Mouse (Mus musculus): ENCODE measurements around the gene Synpo2. TPM values are rescaled to one million over a fixed set of nuclear protein-coding genes. Genes with fewer than 3 reads are reported as not detected.

Gene Synpo2
- polyA plus RNA-seq, 1 experiment from 2014 or later, result 0.06 TPM

GRCm38 (mm10) chr3:123184281-123184680, 51.7 kb downstream of the Synpo2 start:
- no peaks in the 10 kb centered on the region for H3K4me1 ChIP-seq (ENCODE audit: insufficient read depth)
- H3K9ac ChIP-seq (replicated peaks), result no peak overlapping the region
- no peak overlapping the region for H3K27ac ChIP-seq (ENCODE audit: low read depth)
- no peaks in the 10 kb centered on the region for H3K36me3 ChIP-seq (replicated peaks; ENCODE audit: insufficient read depth, low read length)
- H3K9me3 ChIP-seq (ENCODE audit: low read length), result no peaks in the 10 kb centered on the region
- H3K4me2 ChIP-seq (ENCODE audit: low read depth, low read length), result no peak overlapping the region
- no peak overlapping the region for H3K4me3 ChIP-seq (ENCODE audit: low read depth, low read length)
- DNase-seq (no peak), ATAC-seq (no peak)
- WGBS (ENCODE audit: insufficient replicate concordance), result 78% methylated on average over 10 of the region's 10 CpGs
- TF ChIP-seq EP300 (IDR thresholded peaks at IDR 0.05; ENCODE audit: low read depth) (no peak), CTCF (IDR thresholded peaks at IDR 0.05; ENCODE audit: low read depth) (no peak)
- no peaks in the 10 kb centered on the region for H3K27me3 ChIP-seq (ENCODE audit: insufficient read depth, low read length)

GRCm38 (mm10) chr3:123179508-123179907, 56.4 kb downstream of the Synpo2 start:
- Histone ChIP-seq H3K27me3 (ENCODE audit: insufficient read depth, low read length) (no peaks in the 10 kb centered on the region), H3K36me3 (replicated peaks; ENCODE audit: insufficient read depth, low read length) (no peaks in the 10 kb centered on the region), H3K9me3 (ENCODE audit: low read length) (no peaks in the 10 kb centered on the region), H3K4me3 (ENCODE audit: low read depth, low read length) (no peak overlapping the region), H3K9ac (replicated peaks) (no peak overlapping the region), H3K4me2 (ENCODE audit: low read depth, low read length) (no peak overlapping the region), H3K4me1 (ENCODE audit: insufficient read depth) (no peaks in the 10 kb centered on the region), H3K27ac (ENCODE audit: low read depth) (no peak overlapping the region)
- WGBS (ENCODE audit: insufficient replicate concordance), result 52% methylated on average over 8 of the region's 8 CpGs
- DNase-seq (no peak), ATAC-seq (no peak)
- TF ChIP-seq CTCF (IDR thresholded peaks at IDR 0.05; ENCODE audit: low read depth), result no peak
- no peak for TF ChIP-seq EP300 (IDR thresholded peaks at IDR 0.05; ENCODE audit: low read depth)

GRCm38 (mm10) chr3:123179041-123179440, 56.9 kb downstream of the Synpo2 start:
- Histone ChIP-seq H3K4me2 (ENCODE audit: low read depth, low read length) (no peak overlapping the region), H3K9ac (replicated peaks) (no peak overlapping the region), H3K36me3 (replicated peaks; ENCODE audit: insufficient read depth, low read length) (no peaks in the 10 kb centered on the region), H3K4me3 (ENCODE audit: low read depth, low read length) (no peak overlapping the region), H3K4me1 (ENCODE audit: insufficient read depth) (no peaks in the 10 kb centered on the region), H3K27ac (ENCODE audit: low read depth) (no peak overlapping the region), H3K27me3 (ENCODE audit: insufficient read depth, low read length) (no peaks in the 10 kb centered on the region), H3K9me3 (ENCODE audit: low read length) (no peaks in the 10 kb centered on the region)
- no peak for DNase-seq
- no peak for ATAC-seq
- no peak for TF ChIP-seq CTCF (IDR thresholded peaks at IDR 0.05; ENCODE audit: low read depth)
- no peak for TF ChIP-seq EP300 (IDR thresholded peaks at IDR 0.05; ENCODE audit: low read depth)
- WGBS (ENCODE audit: insufficient replicate concordance), result 79% methylated on average over 5 of the region's 5 CpGs

- DNase-seq, result no peak
- no peak overlapping the region for H3K9ac ChIP-seq (replicated peaks)
- ATAC-seq, result no peak
- H3K9me3 ChIP-seq (ENCODE audit: low read length), result no peaks in the 10 kb centered on the region
- no peak overlapping the region for H3K4me3 ChIP-seq (ENCODE audit: low read depth, low read length)
- H3K27ac ChIP-seq (ENCODE audit: low read depth), result no peak overlapping the region
- TF ChIP-seq EP300 (IDR thresholded peaks at IDR 0.05; ENCODE audit: low read depth), result no peak
- no peak overlapping the region for H3K4me2 ChIP-seq (ENCODE audit: low read depth, low read length)
- H3K36me3 ChIP-seq (replicated peaks; ENCODE audit: insufficient read depth, low read length), result no peaks in the 10 kb centered on the region
- H3K4me1 ChIP-seq (ENCODE audit: insufficient read depth), result no peaks in the 10 kb centered on the region
- H3K27me3 ChIP-seq (ENCODE audit: insufficient read depth, low read length), result no peaks in the 10 kb centered on the region
- WGBS (ENCODE audit: insufficient replicate concordance), result 65% methylated on average over 4 of the region's 4 CpGs
Measured at GRCm38 (mm10) chr3:123178420-123178819, 57.5 kb downstream of the Synpo2 start.

- H3K36me3 ChIP-seq (replicated peaks; ENCODE audit: insufficient read depth, low read length), result no peaks in the 10 kb centered on the region
- DNase-seq (no peak), ATAC-seq (no peak)
- H3K4me1 ChIP-seq (ENCODE audit: insufficient read depth), result no peaks in the 10 kb centered on the region
- no peak overlapping the region for H3K4me2 ChIP-seq (ENCODE audit: low read depth, low read length)
- H3K9me3 ChIP-seq (ENCODE audit: low read length), result no peaks in the 10 kb centered on the region
- H3K4me3 ChIP-seq (ENCODE audit: low read depth, low read length), result no peak overlapping the region
- no peak overlapping the region for H3K9ac ChIP-seq (replicated peaks)
- 72% methylated on average over 19 of the region's 19 CpGs for WGBS (ENCODE audit: insufficient replicate concordance)
- H3K27me3 ChIP-seq (ENCODE audit: insufficient read depth, low read length), result no peaks in the 10 kb centered on the region
- TF ChIP-seq CTCF (IDR thresholded peaks at IDR 0.05; ENCODE audit: low read depth), result no peak
- TF ChIP-seq EP300 (IDR thresholded peaks at IDR 0.05; ENCODE audit: low read depth), result no peak
- no peak overlapping the region for H3K27ac ChIP-seq (ENCODE audit: low read depth)
Measured at GRCm38 (mm10) chr3:123176366-123177334, 59.3 kb downstream of the Synpo2 start.

GRCm38 (mm10) chr3:123175142-123175541, 60.8 kb downstream of the Synpo2 start:
- Histone ChIP-seq H3K36me3 (replicated peaks; ENCODE audit: insufficient read depth, low read length) (no peaks in the 10 kb centered on the region), H3K4me3 (ENCODE audit: low read depth, low read length) (no peak overlapping the region), H3K27me3 (ENCODE audit: insufficient read depth, low read length) (no peaks in the 10 kb centered on the region), H3K4me2 (ENCODE audit: low read depth, low read length) (no peak overlapping the region), H3K9ac (replicated peaks) (no peak overlapping the region), H3K4me1 (ENCODE audit: insufficient read depth) (no peaks in the 10 kb centered on the region), H3K27ac (ENCODE audit: low read depth) (no peak overlapping the region), H3K9me3 (ENCODE audit: low read length) (no peaks in the 10 kb centered on the region)
- ATAC-seq, result no peak
- TF ChIP-seq CTCF (IDR thresholded peaks at IDR 0.05; ENCODE audit: low read depth) (no peak), EP300 (IDR thresholded peaks at IDR 0.05; ENCODE audit: low read depth) (no peak)
- 80% methylated on average over 7 of the region's 7 CpGs for WGBS (ENCODE audit: insufficient replicate concordance)
- DNase-seq, result no peak

All from liver, postnatal 0 days (tissue).